Comparison of ENCODE assay signal across 9 mouse cellular contexts in the genomic region with DNA sequence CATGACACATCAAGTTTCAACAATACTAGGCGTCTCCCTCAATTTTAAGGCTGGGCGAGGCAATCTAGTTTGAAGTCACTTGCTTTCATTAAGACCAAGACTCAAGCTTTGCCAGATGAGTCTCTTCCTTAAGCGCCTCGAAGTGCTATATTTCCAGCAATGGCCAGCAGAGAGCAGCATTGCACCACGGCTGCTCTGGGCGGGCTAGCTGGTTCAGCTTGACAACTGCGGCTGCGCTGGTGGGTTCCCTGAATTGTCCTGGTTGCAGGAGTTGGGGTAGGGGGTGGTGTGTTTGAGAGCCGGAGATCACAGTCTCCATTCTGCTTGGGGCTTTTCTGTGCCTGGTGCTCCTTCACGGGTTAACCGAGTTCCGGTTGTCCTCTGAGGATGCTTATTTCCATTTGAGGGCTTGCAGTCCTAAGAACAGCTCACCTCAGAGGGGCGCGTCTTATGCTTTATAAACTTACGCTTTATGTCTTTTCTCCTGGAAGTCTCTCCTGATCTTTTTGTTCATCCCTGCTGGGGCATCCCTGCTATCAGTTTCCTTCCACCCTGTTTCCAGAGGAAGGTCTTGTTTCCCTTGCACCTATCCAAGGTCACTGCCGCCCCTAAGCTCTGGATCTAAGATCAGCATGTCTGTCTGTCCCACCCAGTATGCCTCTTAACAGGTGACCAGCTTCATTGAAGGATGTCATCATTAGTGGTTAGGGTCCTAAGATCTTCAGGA. TPM values are rescaled to one million over a fixed set of nuclear protein-coding genes. Genes with fewer than 3 reads are reported as not detected.
A peak's percentile ranks its signal among the peaks of the same experiment; 100 is the strongest.
DNase-seq lines count a peak whose midpoint lies in the region; ATAC-seq and TF ChIP-seq lines count a peak whose summit lies in the region.
"Had no signal": no experiment of that assay in that cellular context is flagged by ENCODE, and none has a peak within 500 bp of the region (broad histone marks: within the 10 kb centered on the region; RNA-seq: fewer than 3 reads in every experiment).

No protein-coding gene starts in this region.

- H3K36me3 ChIP-seq in liver, adult 2 months (ENCODE audit: control insufficient read depth, insufficient read depth, low read length), result no peaks in the 10 kb centered on the region
- H3K36me3 ChIP-seq in neural tube, embryonic 15.5 days, result no peaks in the 10 kb centered on the region

- no peaks in the 10 kb centered on the region for H3K79me2 ChIP-seq in liver, adult 2 months (ENCODE audit: control insufficient read depth, insufficient read depth, low read length)

- H3K4me1 ChIP-seq in liver, adult 2 months (ENCODE audit: control insufficient read depth, insufficient read depth, low read length), result no peaks in the 10 kb centered on the region
- H3K4me1 ChIP-seq in neural tube, embryonic 15.5 days, result 0 out of 2 replicates have a peak, but pooled peaks cover 4% of the 10 kb centered on the region

- H3K9me3 ChIP-seq in neural tube, embryonic 15.5 days (replicated peaks), result no peaks in the 10 kb centered on the region

- H3K27me3 ChIP-seq in liver, adult 2 months (ENCODE audit: control insufficient read depth, insufficient read depth, low read length), result no peaks in the 10 kb centered on the region
- H3K27me3 ChIP-seq in neural tube, embryonic 15.5 days (replicated peaks), result peaks cover 6% of the 10 kb centered on the region; the same call in 1 of the 2 replicates

- TF ChIP-seq CTCF in gastrocnemius, adult 2 months (IDR thresholded peaks at IDR 0.05), result peak; percentile 85
- TF ChIP-seq CTCF in liver, adult 2 months (IDR thresholded peaks at IDR 0.05; ENCODE audit: low read depth, low read length), result peak; percentile 89

- TF ChIP-seq POLR2A in liver, adult 2 months (IDR thresholded peaks at IDR 0.05; ENCODE audit: extremely low read depth, insufficient read depth, low read length), result no peak

- WGBS in liver, adult 2 months, result 19% methylated on average over 16 of the region's 16 CpGs
- 16% methylated on average over 16 of the region's 16 CpGs for WGBS in neural tube, embryonic 15.5 days

- peak; percentile 56 for DNase-seq in urinary bladder, adult 2 months (ENCODE audit: low spot score)
- no peak for DNase-seq in urinary bladder, postnatal 10 days (ENCODE audit: low spot score)
- peak; percentile 93 to 94 for DNase-seq in cerebellum, postnatal 14 days
- peak; percentile 73 for DNase-seq in gastrocnemius, adult 2 months
- peak; percentile 19 to 68 for DNase-seq in kidney, adult 8-10 months
- DNase-seq in liver, adult 2 months (ENCODE audit: extremely low read depth, low read depth, low spot score), result peak; percentile 20
- peak; percentile 72 for DNase-seq in urinary bladder, postnatal 14 days (ENCODE audit: low spot score)

- no peak overlapping the region for H3K27ac ChIP-seq in gastrocnemius, adult 2 months
- H3K27ac ChIP-seq in liver, adult 2 months (replicated peaks; ENCODE audit: insufficient read depth, low read depth, low read length), result no peak overlapping the region
- no peak overlapping the region for H3K27ac ChIP-seq in neural tube, embryonic 15.5 days (replicated peaks)

- H3K4me3 ChIP-seq in gastrocnemius, adult 2 months, result no peak overlapping the region
- H3K4me3 ChIP-seq in liver, adult 2 months (ENCODE audit: insufficient read depth, low read depth, low read length), result no peak overlapping the region
- H3K4me3 ChIP-seq in neural tube, embryonic 15.5 days (replicated peaks), result peak overlapping the region; percentile 24

- peak; percentile 89 for ATAC-seq in neural tube, embryonic 15.5 days (ENCODE audit: low FRiP score)

- H3K9ac ChIP-seq in liver, adult 2 months (ENCODE audit: low read depth, low read length), result no peak overlapping the region
- H3K9ac ChIP-seq in neural tube, embryonic 15.5 days (replicated peaks), result no peak overlapping the region; the same call in 1 of the 2 replicates

- intact Hi-C loops in gastrocnemius, adult 2 months (cut with DNase I), result no loop called here

- H3K4me2 ChIP-seq in neural tube, embryonic 15.5 days, result peak overlapping the region; percentile 61

RNA-seq across cellular contexts. Expression of a gene that starts 9.0 kb away (rescaled TPM):
- 0.07 and 0.16 TPM in 2 replicates for polyA plus RNA-seq in urinary bladder, adult 2 months (2012; rRNA removed)
- total RNA-seq in gastrocnemius, adult 2 months (2021), result not detected
- total RNA-seq in liver, adult 2 months (2014; rRNA removed), result 0.55 and 0.74 TPM in 2 replicates
- 0.46 and 1.7 TPM in 2 replicates for polyA plus RNA-seq in liver, adult 2 months (2012; rRNA removed)
- 7.2 and 8.3 TPM in 2 replicates for polyA plus RNA-seq in neural tube, embryonic 15.5 days (2015; fragmentation: Nextera tagmentation; extraction: Ambion mirVana)
- total RNA-seq: gastrocnemius, postnatal 36 days had no signal
